ENCODE assay signal across 24 mouse cellular contexts in the genomic region with DNA sequence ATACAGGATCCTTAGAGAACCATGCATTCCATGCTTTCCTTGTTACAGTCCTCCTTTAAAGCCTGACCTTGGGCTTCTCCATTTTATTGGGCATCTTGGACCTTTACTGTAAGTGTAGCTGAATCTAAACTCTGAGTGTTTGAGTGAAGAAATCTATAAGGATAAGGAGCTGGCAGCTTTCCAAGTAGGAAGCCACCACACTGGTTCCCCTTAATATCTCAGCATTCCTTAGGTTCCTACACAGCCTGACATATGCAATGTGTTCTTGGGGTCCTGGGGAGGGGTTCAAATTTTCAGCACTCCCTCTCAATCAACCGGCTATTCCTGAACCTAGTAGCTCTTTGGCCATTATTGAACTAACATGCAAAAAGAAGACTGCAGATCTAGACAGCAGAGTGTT.
"Had no signal": no experiment of that assay in that cellular context is flagged by ENCODE, and none has a peak within 500 bp of the region (broad histone marks: within the 10 kb centered on the region; RNA-seq: fewer than 3 reads in every experiment).

No protein-coding gene starts in this region.

- H3K9ac ChIP-seq: heart, embryonic 12.5 days; hindbrain, embryonic 12.5 days; hindbrain, embryonic 14.5 days; kidney, embryonic 15.5 days; limb, embryonic 13.5 days; limb, embryonic 15.5 days; liver, embryonic 12.5 days had no signal

- H3K4me2 ChIP-seq: heart, embryonic 12.5 days; hindbrain, embryonic 12.5 days; hindbrain, embryonic 14.5 days; kidney, embryonic 15.5 days; limb, embryonic 13.5 days; limb, embryonic 15.5 days; liver, embryonic 12.5 days had no signal

- H3K4me3 ChIP-seq: gastrocnemius, adult 2 months; heart, embryonic 10.5 days; heart, embryonic 12.5 days; hindbrain, embryonic 10.5 days; hindbrain, embryonic 12.5 days; kidney, embryonic 15.5 days; layer of hippocampus, adult 2 months; left cerebral cortex, adult 2 months; limb, embryonic 13.5 days; limb, embryonic 15.5 days; liver, embryonic 12.5 days had no signal

- H3K27me3 ChIP-seq: heart, embryonic 12.5 days; hindbrain, embryonic 12.5 days; kidney, embryonic 15.5 days; limb, embryonic 13.5 days; limb, embryonic 15.5 days; liver, embryonic 12.5 days had no signal

- H3K27ac ChIP-seq: gastrocnemius, adult 2 months; heart, embryonic 10.5 days; hindbrain, embryonic 10.5 days; hindbrain, embryonic 12.5 days; hindbrain, embryonic 14.5 days; kidney, embryonic 15.5 days; kidney, postnatal 0 days; layer of hippocampus, adult 2 months; left cerebral cortex, adult 2 months; limb, embryonic 13.5 days; limb, embryonic 15.5 days; liver, embryonic 12.5 days had no signal

- H3K4me1 ChIP-seq: heart, embryonic 10.5 days; heart, embryonic 12.5 days; hindbrain, embryonic 10.5 days; hindbrain, embryonic 12.5 days; kidney, embryonic 15.5 days; limb, embryonic 13.5 days; limb, embryonic 15.5 days; liver, embryonic 12.5 days had no signal

- H3K36me3 ChIP-seq: heart, embryonic 10.5 days; heart, embryonic 12.5 days; hindbrain, embryonic 10.5 days; hindbrain, embryonic 12.5 days; kidney, embryonic 15.5 days; limb, embryonic 13.5 days; limb, embryonic 15.5 days; liver, embryonic 12.5 days had no signal

- ATAC-seq: hindbrain, embryonic 16.5 days; inflammation-experienced regulatory T-cells, adult 6 months; liver, embryonic 12.5 days had no signal

- H3K9me3 ChIP-seq: heart, embryonic 10.5 days; heart, embryonic 12.5 days; hindbrain, embryonic 10.5 days; hindbrain, embryonic 12.5 days; kidney, embryonic 15.5 days; limb, embryonic 13.5 days; limb, embryonic 15.5 days; liver, embryonic 12.5 days had no signal

- DNase-seq: gastrocnemius, adult 2 months; gastrocnemius, postnatal 10 days; gastrocnemius, postnatal 25 days; heart, adult 18-20 months; heart, postnatal 10 days; heart, postnatal 4 days; kidney, adult 11 months; kidney, postnatal 14 days; kidney, postnatal 4 days; left cerebral cortex, postnatal 4 days had no signal
